Mouse (Mus musculus) erythroblast, embryonic 14.5 days (primary cell): ENCODE results near the gene Dll1. TPM values are rescaled to one million over a fixed set of nuclear protein-coding genes. Genes with fewer than 3 reads are reported as not detected.
A peak's percentile ranks its signal among the peaks of the same experiment; 100 is the strongest.

ENCODE experiments used
- H3K27me3 ChIP-seq: 2 replicates; pipeline ENCODE4 v1.6.1; 2012; ENCODE audit warnings: inconsistent platforms; ENCODE audit not compliant: control insufficient read depth
- H3K36me3 ChIP-seq: 2 replicates; pipeline ENCODE4 v1.6.1; 2012; ENCODE audit warnings: mild to moderate bottlenecking, inconsistent platforms; ENCODE audit not compliant: control insufficient read depth
- H3K4me1 ChIP-seq: 2 replicates; pipeline ENCODE4 v1.6.1; 2012; ENCODE audit warnings: inconsistent platforms; ENCODE audit not compliant: control insufficient read depth
- H3K4me3 ChIP-seq: replicated peaks from 2 replicates; pipeline ENCODE3; 2012; ENCODE audit warnings: moderate library complexity, mild to moderate bottlenecking, inconsistent platforms
- H3K9me3 ChIP-seq: 2 replicates; pipeline ENCODE4 v1.6.1; 2012; ENCODE audit warnings: low read length, inconsistent platforms, mixed read lengths; ENCODE audit not compliant: control insufficient read depth
- GATA1 ChIP-seq: IDR thresholded peaks from 2 replicates; pipeline ENCODE4 v1.6.1; 2012; ENCODE audit warnings: low read length, inconsistent platforms, mixed read lengths
- TAL1 ChIP-seq: IDR thresholded peaks from 3 replicates; pipeline ENCODE4 v1.6.1; 2012; ENCODE audit warnings: low read length, inconsistent platforms, mixed read lengths
- polyA plus RNA-seq: library from polyadenylated mRNA; stranded (reverse); fragments of >175 nt; gene quantifications from 2 replicates; pipeline ENCODE4 v1.2.3, GENCODE M21; 2012

The Dll1 gene
- polyA plus RNA-seq, 1 experiment = 0.01 TPM

DNA sequence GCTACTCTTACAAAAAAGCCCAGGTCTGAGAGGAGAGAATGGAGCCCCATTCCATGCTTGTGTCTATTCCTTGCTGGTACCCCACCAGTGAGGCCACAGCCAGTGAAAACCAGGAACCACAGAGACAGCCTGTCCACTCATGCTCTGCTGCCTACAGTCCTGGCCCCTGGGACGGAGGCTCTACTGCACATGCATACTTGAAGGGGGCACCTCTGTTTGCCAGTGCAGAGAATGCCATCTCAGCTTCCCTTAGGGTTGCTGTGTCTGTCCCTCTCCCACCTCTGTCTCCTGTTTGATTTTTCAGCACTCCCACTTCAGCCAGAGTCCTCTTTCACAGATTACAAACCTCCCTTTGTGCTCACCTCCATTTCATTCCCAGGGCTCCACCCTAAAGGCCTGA is 34.2 kb upstream of the Dll1 start:
- no peak overlapping the region for H3K4me3 ChIP-seq
- no peaks in the 10 kb centered on the region for H3K9me3 ChIP-seq
- peaks cover 26% of the 10 kb centered on the region for H3K36me3 ChIP-seq
- no peak for TF ChIP-seq GATA1
- no peak for TF ChIP-seq TAL1
- no peaks in the 10 kb centered on the region for H3K27me3 ChIP-seq
- no peaks in the 10 kb centered on the region for H3K4me1 ChIP-seq

DNA sequence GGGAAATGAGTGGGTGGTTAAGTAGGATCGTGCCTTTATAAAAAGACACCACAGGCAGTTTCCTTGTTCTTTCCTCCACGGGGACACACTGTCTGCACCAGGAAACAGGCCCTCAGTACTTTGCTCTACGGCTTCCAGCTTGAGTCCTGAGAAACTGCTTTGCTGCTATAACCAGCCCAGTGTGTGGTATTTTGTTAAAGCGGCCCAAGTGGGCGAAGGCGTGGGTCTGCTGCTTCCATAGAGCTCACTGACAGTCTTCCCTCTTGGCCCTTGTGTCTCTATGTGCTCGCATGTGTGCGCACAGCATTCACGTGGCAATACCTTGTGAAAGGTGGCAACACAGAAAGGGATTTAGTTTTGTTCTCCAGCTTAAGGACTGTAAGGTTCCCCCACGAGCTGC is 32.6 kb upstream of the Dll1 start:
- H3K4me1 ChIP-seq = no peaks in the 10 kb centered on the region
- TF ChIP-seq TAL1 = no peak
- TF ChIP-seq GATA1 = no peak
- H3K36me3 ChIP-seq = peaks cover 22% of the 10 kb centered on the region; the same call in 1 of the 2 replicates
- no peaks in the 10 kb centered on the region for H3K27me3 ChIP-seq
- no peak overlapping the region for H3K4me3 ChIP-seq
- no peaks in the 10 kb centered on the region for H3K9me3 ChIP-seq

DNA sequence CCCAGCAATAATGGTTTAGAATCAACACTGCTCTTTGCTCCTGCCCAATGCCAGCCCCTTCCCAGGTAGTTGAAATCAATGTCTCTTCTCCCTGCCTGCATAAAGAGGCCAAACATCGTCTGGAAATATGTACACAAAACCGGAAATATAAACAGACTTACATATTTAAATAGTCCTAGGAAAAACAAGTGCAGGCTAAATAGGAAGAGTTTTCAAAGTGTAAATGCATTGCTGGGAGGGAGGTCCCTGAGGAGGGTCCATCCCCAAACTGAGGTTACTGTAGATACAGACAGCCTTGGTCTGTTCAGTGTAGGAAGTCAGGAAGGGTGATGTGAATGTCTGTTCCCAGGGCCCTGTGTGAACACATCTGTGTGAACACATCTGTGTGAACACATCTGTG is 29.9 kb upstream of the Dll1 start:
- H3K9me3 ChIP-seq = no peaks in the 10 kb centered on the region
- H3K4me1 ChIP-seq = no peaks in the 10 kb centered on the region
- no peak overlapping the region for H3K4me3 ChIP-seq
- TF ChIP-seq GATA1 (no peak), TAL1 (no peak)
- peaks cover 34% of the 10 kb centered on the region for H3K36me3 ChIP-seq
- no peaks in the 10 kb centered on the region for H3K27me3 ChIP-seq

DNA sequence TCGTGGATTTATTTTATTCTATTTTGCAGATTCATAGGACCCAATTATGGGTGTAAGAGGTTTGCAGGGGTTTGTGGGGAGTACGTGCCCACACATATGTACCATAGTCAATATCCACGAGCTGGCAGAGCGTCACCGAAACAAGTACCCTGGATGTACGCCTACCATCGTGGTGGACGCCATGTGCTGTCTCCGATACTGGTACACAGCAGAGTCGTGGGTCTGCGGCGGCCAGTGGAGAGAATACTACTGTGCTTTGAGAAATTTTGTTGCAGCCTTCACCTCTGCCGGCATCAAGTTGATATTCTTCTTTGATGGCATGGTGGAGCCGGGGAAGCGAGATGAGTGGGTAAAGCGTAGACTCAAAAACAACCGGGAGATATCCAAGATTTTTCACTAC is 25.0 kb upstream of the Dll1 start:
- Histone ChIP-seq H3K4me3 (no peak overlapping the region), H3K9me3 (no peaks in the 10 kb centered on the region), H3K27me3 (no peaks in the 10 kb centered on the region), H3K36me3 (peaks cover 18% of the 10 kb centered on the region), H3K4me1 (peaks cover 3% of the 10 kb centered on the region)
- TF ChIP-seq TAL1 (no peak), GATA1 (no peak)

DNA sequence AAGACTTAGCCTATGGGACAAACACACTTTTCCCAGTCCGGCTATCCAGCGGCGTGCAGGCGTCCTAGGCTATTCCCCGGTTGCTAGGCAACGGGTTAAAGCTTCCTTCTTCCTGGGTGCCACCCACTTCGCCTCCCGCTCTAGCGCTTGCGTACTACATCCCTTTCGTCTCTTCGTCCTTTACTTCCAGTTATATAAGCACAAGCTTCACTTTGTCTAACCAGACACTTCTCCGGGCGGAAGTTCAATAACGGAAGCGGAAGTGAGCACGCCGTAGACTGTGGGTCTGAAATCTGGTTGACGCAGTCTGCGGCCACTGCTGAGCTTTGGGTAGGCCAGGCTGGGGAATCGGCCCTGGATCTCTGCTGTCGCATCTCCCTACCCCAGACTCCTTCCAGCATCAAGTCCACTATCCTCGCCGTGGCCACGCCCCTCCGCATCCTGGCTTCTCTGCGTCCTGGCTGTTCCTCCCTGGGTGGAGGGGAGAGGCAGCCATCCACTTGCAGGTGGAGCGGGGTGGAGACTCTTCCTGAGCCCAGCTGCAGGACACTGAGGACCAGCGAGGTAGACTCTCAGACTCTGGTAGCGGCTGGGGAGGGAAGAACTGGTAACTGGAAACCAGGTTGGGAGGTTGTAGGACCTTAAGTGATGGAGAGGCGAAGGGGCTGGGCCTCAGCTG is 19.5 kb upstream of the Dll1 start, which contains the start of gene Fam120b:
Gene Fam120b, plus strand, starts transcription at position 206 of the 679 bp plus-strand sequence.
- Histone ChIP-seq H3K9me3 (no peaks in the 10 kb centered on the region), H3K27me3 (peaks cover 24% of the 10 kb centered on the region), H3K4me3 (peak within 1 kb of the TSS; percentile 81), H3K36me3 (no peaks in the 10 kb centered on the region), H3K4me1 (peaks cover 17% of the 10 kb centered on the region)
- TF ChIP-seq TAL1 (no peak), GATA1 (no peak)

DNA sequence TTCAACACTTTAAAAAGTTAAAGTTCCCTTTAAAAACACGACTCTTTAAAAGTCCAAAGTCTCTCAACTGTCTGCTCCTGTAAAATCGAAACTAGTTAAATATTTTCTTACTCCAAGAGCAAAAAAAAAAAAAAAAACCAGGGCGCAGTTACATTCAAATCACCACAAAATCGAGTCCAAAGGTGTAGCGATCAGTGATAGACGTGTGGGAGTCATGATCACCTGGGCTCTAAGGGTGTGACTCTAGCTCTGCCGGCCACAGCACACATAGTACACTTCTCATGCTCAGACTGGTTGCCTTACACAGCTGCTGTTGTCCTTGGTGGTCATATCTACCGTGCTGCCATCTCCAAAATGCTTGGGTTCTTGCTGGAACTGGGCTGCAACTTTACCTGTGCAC is 12.7 kb upstream of the Dll1 start:
- no peaks in the 10 kb centered on the region for H3K4me1 ChIP-seq
- H3K9me3 ChIP-seq = no peaks in the 10 kb centered on the region
- H3K4me3 ChIP-seq = no peak overlapping the region
- H3K36me3 ChIP-seq = no peaks in the 10 kb centered on the region
- H3K27me3 ChIP-seq = peaks cover 17% of the 10 kb centered on the region
- no peak for TF ChIP-seq TAL1

DNA sequence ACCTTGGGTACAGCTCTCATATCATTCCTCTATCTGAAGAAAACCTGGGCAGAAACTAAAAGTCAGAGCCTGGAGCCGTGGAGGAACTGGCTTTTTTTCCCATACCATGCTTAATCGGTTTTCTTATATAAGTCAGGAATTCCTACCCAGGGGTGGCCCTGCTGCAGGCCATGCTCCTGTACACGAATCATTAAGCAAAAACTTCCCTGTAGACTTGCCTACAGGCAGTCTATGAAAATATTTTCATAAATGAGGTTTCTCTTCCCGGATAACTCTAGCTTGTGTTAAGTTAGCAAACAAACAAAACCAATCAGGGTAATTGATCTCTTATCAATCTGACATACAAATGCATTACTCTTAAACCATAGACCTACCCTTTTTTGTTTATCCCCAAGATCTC is 12.2 kb upstream of the Dll1 start:
- no peak overlapping the region for H3K4me3 ChIP-seq
- H3K27me3 ChIP-seq = peaks cover 14% of the 10 kb centered on the region
- TF ChIP-seq TAL1 = no peak
- no peak for TF ChIP-seq GATA1
- no peaks in the 10 kb centered on the region for H3K9me3 ChIP-seq
- H3K4me1 ChIP-seq = no peaks in the 10 kb centered on the region
- H3K36me3 ChIP-seq = no peaks in the 10 kb centered on the region

DNA sequence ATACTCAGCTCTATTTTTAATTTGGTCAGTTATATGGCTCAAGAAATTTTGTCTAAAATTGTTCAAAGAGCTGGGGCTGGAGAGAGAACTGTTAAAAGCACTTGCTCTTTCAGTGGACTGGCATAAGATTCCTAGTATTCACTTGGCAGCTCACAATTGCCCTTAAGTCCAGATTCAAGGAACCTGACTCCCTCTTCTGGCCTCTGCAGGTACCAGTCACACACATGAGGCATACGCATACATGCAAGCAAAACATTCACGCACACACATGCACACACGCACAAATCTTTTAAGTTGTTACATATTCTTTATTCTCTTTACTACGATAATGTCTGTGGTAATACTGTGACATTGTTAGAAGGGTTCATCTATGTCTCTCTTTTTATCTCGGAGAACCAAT is 6.7 kb upstream of the Dll1 start:
- TF ChIP-seq GATA1 (no peak), TAL1 (no peak)

DNA sequence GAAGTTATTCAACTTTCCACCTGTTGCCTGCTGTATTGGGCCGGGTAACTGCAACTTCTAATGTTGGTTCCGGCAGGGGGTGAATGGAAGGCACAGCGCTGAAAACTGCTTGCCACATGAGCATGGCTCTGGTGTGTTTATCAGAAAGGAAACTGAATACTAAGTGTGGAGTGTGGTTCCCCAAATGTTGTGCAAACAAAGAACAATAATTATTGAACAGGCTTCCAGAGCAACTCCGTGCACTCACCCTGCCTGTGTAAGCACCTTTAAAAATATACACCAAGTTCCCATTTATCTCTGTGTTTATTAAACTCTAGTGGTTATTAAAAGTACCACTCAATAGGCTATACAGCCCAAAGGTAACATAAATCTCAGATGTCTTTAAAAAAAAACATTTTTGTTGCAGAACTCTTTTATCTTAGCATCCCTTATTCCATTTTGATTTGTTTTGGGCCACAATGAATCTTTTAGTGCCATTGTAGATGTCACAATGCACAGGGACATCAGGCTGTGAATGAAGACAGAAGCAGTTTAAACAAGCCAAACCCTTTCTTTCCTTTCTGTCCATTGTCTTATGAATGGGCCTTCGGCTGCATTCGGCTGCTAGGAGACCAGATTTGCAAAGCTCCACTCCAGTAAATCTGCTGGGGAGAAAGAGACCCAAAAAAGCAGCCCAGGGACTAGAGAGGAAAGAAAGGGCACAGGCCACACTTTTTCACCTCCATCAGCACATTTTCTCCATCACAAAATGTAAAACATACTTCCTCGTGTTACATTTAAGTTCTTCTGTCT is 5.4 kb upstream of the Dll1 start:
- Histone ChIP-seq H3K36me3 (no peaks in the 10 kb centered on the region), H3K9me3 (no peaks in the 10 kb centered on the region), H3K4me1 (no peaks in the 10 kb centered on the region), H3K4me3 (no peak overlapping the region), H3K27me3 (peaks cover 62% of the 10 kb centered on the region)
- no peak for TF ChIP-seq TAL1
- no peak for TF ChIP-seq GATA1

More for the DNA sequence above, 6.7 kb upstream of the Dll1 start:
- H3K4me1 ChIP-seq = no peaks in the 10 kb centered on the region
- H3K9me3 ChIP-seq = no peaks in the 10 kb centered on the region
- peaks cover 49% of the 10 kb centered on the region for H3K27me3 ChIP-seq
- no peak overlapping the region for H3K4me3 ChIP-seq
- H3K36me3 ChIP-seq = no peaks in the 10 kb centered on the region
